Mouse (Mus musculus): ENCODE measurements around the gene Wnt10b. TPM values are rescaled to one million over a fixed set of nuclear protein-coding genes. Genes with fewer than 3 reads are reported as not detected.

Gene Wnt10b
- polyA plus RNA-seq, 1 experiment from 2014 or later, result not detected

- peak overlapping the region; percentile 45 for H3K4me3 ChIP-seq (ENCODE audit: low read depth, low read length)
- peaks cover 89% of the 10 kb centered on the region for H3K27me3 ChIP-seq (ENCODE audit: insufficient read depth, low read length)
- H3K4me2 ChIP-seq, result peak overlapping the region; percentile 83
- H3K4me1 ChIP-seq (ENCODE audit: insufficient read depth), result peaks cover 9% of the 10 kb centered on the region; the same call in 1 of the 2 replicates
- no peaks in the 10 kb centered on the region for H3K9me3 ChIP-seq (ENCODE audit: low read depth, low read length)
- H3K9ac ChIP-seq, result peak overlapping the region; percentile 18; the same call in 1 of the 2 replicates
- 13% methylated on average over 30 of the region's 30 CpGs for WGBS
- H3K36me3 ChIP-seq (ENCODE audit: insufficient read depth), result peaks cover 6% of the 10 kb centered on the region
- ATAC-seq (ENCODE audit: insufficient read depth) (no peak), DNase-seq (no peak)
- TF ChIP-seq CTCF (IDR thresholded peaks at IDR 0.05; ENCODE audit: low read depth), result no peak
- H3K27ac ChIP-seq (ENCODE audit: low read depth), result no peak overlapping the region
Observed at GRCm38 (mm10) chr15:98806071-98806808, 28.3 kb upstream of the Wnt10b start.

- H3K27me3 ChIP-seq (ENCODE audit: insufficient read depth, low read length), result peaks cover 97% of the 10 kb centered on the region
- no peaks in the 10 kb centered on the region for H3K36me3 ChIP-seq (ENCODE audit: insufficient read depth)
- ATAC-seq (ENCODE audit: insufficient read depth), result peak; percentile 42
- no peaks in the 10 kb centered on the region for H3K9me3 ChIP-seq (ENCODE audit: low read depth, low read length)
- no peak overlapping the region for H3K27ac ChIP-seq (ENCODE audit: low read depth)
- peak; percentile 79 for TF ChIP-seq CTCF (IDR thresholded peaks at IDR 0.05; ENCODE audit: low read depth)
- 1% methylated on average over 64 of the region's 64 CpGs for WGBS
- DNase-seq, result peak; percentile 89
- peak overlapping the region; percentile 40 for H3K9ac ChIP-seq
- H3K4me1 ChIP-seq (ENCODE audit: insufficient read depth), result peaks cover 9% of the 10 kb centered on the region; the same call in 1 of the 2 replicates
- H3K4me2 ChIP-seq, result peak overlapping the region; percentile 83
- peak overlapping the region; percentile 45 for H3K4me3 ChIP-seq (ENCODE audit: low read depth, low read length)
Observed at GRCm38 (mm10) chr15:98805324-98806040, 27.5 kb upstream of the Wnt10b start.

- H3K27ac ChIP-seq (ENCODE audit: low read depth), result no peak overlapping the region
- peak; percentile 89 for TF ChIP-seq CTCF (IDR thresholded peaks at IDR 0.05; ENCODE audit: low read depth)
- WGBS, result under 1% methylated on average over 32 of the region's 32 CpGs
- peak overlapping the region; percentile 48 for H3K4me2 ChIP-seq
- H3K9me3 ChIP-seq (ENCODE audit: low read depth, low read length), result no peaks in the 10 kb centered on the region
- no peak overlapping the region for H3K9ac ChIP-seq
- H3K36me3 ChIP-seq (ENCODE audit: insufficient read depth), result no peaks in the 10 kb centered on the region
- DNase-seq (peak; percentile 88), ATAC-seq (ENCODE audit: insufficient read depth) (no peak)
- no peak overlapping the region for H3K4me3 ChIP-seq (ENCODE audit: low read depth, low read length)
- peaks cover 100% of the 10 kb centered on the region for H3K27me3 ChIP-seq (ENCODE audit: insufficient read depth, low read length)
- peaks cover 9% of the 10 kb centered on the region; the same call in 1 of the 2 replicates for H3K4me1 ChIP-seq (ENCODE audit: insufficient read depth)
Observed at GRCm38 (mm10) chr15:98804054-98804453, 26.1 kb upstream of the Wnt10b start.

GRCm38 (mm10) chr15:98802926-98803325 lies 25.0 kb upstream of the Wnt10b start:
- Histone ChIP-seq H3K4me3 (ENCODE audit: low read depth, low read length) (no peak overlapping the region), H3K9me3 (ENCODE audit: low read depth, low read length) (no peaks in the 10 kb centered on the region), H3K9ac (no peak overlapping the region), H3K27ac (ENCODE audit: low read depth) (no peak overlapping the region), H3K4me2 (no peak overlapping the region), H3K36me3 (ENCODE audit: insufficient read depth) (no peaks in the 10 kb centered on the region), H3K4me1 (ENCODE audit: insufficient read depth) (peaks cover 4% of the 10 kb centered on the region; the same call in 1 of the 2 replicates), H3K27me3 (ENCODE audit: insufficient read depth, low read length) (peaks cover 100% of the 10 kb centered on the region)
- WGBS, result 5% methylated on average over 8 of the region's 8 CpGs
- no peak for ATAC-seq (ENCODE audit: insufficient read depth)
- no peak for DNase-seq
- TF ChIP-seq CTCF (IDR thresholded peaks at IDR 0.05; ENCODE audit: low read depth), result no peak

- H3K4me1 ChIP-seq (ENCODE audit: insufficient read depth), result no peaks in the 10 kb centered on the region
- TF ChIP-seq CTCF (IDR thresholded peaks at IDR 0.05; ENCODE audit: low read depth), result peak; percentile 83
- H3K36me3 ChIP-seq (ENCODE audit: insufficient read depth), result no peaks in the 10 kb centered on the region
- no peak overlapping the region for H3K4me2 ChIP-seq
- no peak overlapping the region for H3K27ac ChIP-seq (ENCODE audit: low read depth)
- DNase-seq (peak; percentile 94), ATAC-seq (ENCODE audit: insufficient read depth) (no peak)
- H3K9ac ChIP-seq, result no peak overlapping the region
- H3K27me3 ChIP-seq (ENCODE audit: insufficient read depth, low read length), result peaks cover 100% of the 10 kb centered on the region
- no peaks in the 10 kb centered on the region for H3K9me3 ChIP-seq (ENCODE audit: low read depth, low read length)
- WGBS, result 10% methylated on average over 12 of the region's 12 CpGs
- H3K4me3 ChIP-seq (ENCODE audit: low read depth, low read length), result no peak overlapping the region
Observed at GRCm38 (mm10) chr15:98799396-98799795, 21.4 kb upstream of the Wnt10b start.

- Histone ChIP-seq H3K9me3 (ENCODE audit: low read depth, low read length) (no peaks in the 10 kb centered on the region), H3K27ac (ENCODE audit: low read depth) (no peak overlapping the region), H3K9ac (no peak overlapping the region), H3K4me3 (ENCODE audit: low read depth, low read length) (no peak overlapping the region), H3K27me3 (ENCODE audit: insufficient read depth, low read length) (peaks cover 100% of the 10 kb centered on the region), H3K4me1 (ENCODE audit: insufficient read depth) (no peaks in the 10 kb centered on the region), H3K4me2 (no peak overlapping the region), H3K36me3 (ENCODE audit: insufficient read depth) (no peaks in the 10 kb centered on the region)
- DNase-seq (no peak), ATAC-seq (ENCODE audit: insufficient read depth) (no peak)
- WGBS, result 57% methylated on average over 3 of the region's 3 CpGs
- TF ChIP-seq CTCF (IDR thresholded peaks at IDR 0.05; ENCODE audit: low read depth), result no peak
Observed at GRCm38 (mm10) chr15:98798903-98799302, 21.0 kb upstream of the Wnt10b start.
